Mouse (Mus musculus) olfactory bulb, adult 2 months (tissue): ENCODE measurements around the gene Smoc2.

ENCODE experiments used
- CTCF ChIP-seq: fragments of 200-500 bp; IDR thresholded peaks from 2 replicates; pipeline ENCODE4 v1.5.1; 2012; ENCODE audit warnings: low read depth, mild to moderate bottlenecking, low read length, moderate library complexity; ENCODE audit not compliant: insufficient read depth
- POLR2A ChIP-seq: fragments of 200-500 bp; IDR thresholded peaks from 2 replicates; pipeline ENCODE4 v1.6.1; 2012; ENCODE audit warnings: mild to moderate bottlenecking, low read depth, low read length, moderate library complexity; ENCODE audit not compliant: insufficient read depth

DNA sequence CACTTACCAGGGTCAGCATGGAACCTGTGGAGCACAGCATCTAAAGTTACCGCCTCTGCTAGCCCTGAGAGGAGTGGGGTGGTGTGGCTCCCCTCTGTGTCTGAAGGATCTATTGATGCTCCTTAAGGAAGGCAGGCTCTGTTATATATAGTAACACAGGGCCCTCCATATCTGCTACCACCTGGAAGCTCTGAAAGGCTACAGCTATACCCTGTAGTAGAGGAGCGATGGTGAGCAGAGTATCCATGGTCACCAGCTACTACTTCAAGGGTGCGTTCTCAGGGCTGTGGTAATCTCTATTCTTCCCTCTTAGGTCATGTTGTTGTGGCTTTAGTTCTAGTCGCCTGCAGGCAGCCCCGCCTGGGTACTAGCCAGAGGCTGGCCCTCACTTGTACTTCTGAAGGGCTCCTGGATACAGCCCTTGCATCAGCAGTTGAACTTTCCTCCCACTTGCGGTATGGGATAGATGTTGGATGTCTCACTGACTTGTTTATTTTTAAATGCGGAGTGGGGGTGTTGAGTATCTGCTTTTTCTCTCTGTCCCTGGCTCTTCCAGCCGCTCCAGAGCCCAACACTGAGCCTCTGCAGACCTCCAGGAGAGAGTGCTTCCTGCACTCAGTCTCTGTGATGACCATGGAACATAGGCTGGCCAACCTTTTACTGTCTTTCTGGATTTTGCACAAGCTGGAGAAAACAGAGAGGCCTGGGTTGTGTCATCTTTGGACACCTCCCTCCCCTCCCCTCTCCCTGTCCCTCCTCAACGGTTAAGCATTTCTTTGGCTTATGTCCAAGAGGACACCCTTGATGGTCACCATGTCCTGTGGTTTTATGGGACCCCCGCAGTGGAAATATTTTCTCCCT lies 74.1 kb downstream of the Smoc2 start:
- no peak for TF ChIP-seq CTCF
- no peak for TF ChIP-seq POLR2A
